Mouse (Mus musculus): ENCODE measurements at regions not wholly inside any gene's neighbourhood (a gene's known extent, or its start where the extent isn't known, plus 50 kb on each side); places are given as distances from the start of the nearest gene placed in this dataset.
A peak's percentile ranks its signal among the peaks of the same experiment; 100 is the strongest.

GRCm38 (mm10) chr8:53749263-53749662, 110.4 kb upstream of the Neil3 start:
- DNase-seq, result no peak

DNA sequence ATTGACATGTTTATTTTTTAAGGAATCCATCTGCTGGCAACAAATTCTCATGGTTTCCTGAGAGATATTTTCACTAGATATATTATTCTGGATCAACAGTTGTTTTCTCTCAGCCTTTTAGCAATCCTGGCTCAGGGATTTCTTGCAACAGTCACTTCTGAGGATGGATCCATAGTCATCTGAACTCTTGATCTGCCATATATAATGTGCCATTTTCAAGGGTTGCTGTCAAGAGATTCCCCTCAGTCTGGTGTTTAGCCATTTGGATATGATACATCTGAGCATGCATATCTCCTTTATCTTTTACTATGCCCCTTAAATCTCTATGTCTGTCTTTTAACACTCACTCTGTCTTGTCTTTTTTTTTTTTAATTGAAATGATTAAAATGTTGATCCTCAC, 130.3 kb upstream of the Neil3 start:
- no peak for DNase-seq

DNA sequence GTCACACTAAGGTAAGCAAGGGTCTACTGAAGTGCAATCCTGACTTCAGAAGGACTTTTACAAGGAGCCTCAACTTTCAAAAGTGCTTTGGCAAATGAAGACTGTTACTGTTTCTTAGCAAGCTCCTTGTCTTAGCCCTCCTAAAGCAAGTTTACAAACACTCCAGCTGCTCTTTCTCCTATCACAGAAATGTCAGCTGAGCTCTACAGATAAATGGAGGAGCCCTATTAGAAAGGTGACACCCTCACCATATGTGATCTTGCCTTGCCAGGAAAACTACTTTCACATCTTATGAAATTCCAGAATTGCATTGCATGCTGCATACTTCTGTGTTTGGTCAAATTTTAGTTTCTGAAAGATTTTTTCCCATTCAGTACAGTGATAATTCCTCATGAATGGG, 136.6 kb upstream of the Neil3 start:
- no peak for DNase-seq

GRCm38 (mm10) chr8:53780886-53781285, 142.0 kb upstream of the Neil3 start:
- DNase-seq, result no peak

DNA sequence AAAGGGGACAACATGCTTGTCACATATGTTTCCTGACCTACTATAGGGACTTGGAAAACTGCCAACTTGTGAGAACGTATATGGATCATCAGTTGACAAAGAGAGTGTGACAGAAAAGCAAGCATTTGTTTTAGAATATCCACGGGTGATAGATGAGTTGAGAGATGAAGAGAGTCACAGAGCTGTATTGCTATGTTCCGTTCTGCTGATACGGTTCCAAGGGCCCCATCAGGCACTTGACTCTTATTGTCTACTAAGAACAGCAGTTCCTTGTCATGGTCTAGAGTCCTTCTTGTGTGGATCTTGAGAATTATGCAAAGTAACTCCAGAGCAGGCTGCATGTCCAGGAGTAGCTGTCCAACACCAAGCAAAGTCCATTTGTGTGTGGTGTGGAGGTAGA, 143.0 kb upstream of the Neil3 start:
- no peak for DNase-seq

GRCm38 (mm10) chr8:53788202-53788601, 149.3 kb upstream of the Neil3 start:
- no peak for DNase-seq

DNA sequence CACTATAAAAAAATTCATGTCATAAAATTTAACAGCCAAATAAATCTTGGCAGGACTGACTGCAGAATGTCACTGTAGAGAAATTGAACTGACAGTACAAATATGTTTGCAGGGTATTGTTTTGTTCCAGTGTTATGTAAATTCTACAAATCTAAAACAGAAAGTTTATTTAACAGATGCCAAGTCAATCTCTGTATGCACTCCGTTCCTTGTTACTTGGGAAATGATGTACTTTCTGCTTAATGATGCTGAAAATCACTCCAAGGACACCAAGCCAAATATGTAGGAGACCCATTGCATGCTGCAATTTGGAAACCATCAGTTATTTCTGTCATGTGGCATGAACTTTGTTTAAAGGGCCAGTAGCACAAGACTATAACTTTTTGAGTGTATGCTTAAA, 182.3 kb upstream of the Neil3 start:
- peak in 1 of 2 experiments; percentile 4 for DNase-seq

GRCm38 (mm10) chr8:53827395-53827794, 188.5 kb upstream of the Neil3 start:
- DNase-seq, result no peak

DNA sequence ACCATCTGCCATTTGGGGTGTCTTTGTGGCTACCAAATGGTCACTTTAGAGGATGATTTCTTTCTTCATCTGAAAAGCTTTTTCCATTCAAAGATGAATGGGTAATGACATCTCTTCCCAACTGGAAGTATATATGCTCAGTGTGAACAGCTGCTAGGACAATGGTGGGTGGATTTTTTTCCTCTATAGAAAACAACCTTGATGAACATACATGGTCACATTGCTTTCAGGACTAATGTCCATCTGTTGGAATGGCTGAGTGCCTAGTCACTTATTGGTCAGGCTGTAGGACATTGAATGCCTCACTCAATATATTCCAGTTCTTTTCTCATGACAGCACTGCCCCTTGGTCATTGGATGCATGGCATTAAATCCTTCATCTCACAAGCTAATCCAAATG, 209.0 kb upstream of the Neil3 start:
- DNase-seq, result no peak

GRCm38 (mm10) chr8:53868567-53868966, 208.8 kb upstream of the Vegfc start:
- DNase-seq, result no peak

- no peak for DNase-seq
Measured at GRCm38 (mm10) chr8:53869997-53870596, 207.3 kb upstream of the Vegfc start.

GRCm38 (mm10) chr8:53872033-53872619, 205.3 kb upstream of the Vegfc start:
- DNase-seq, result no peak

- no peak for DNase-seq
Measured at GRCm38 (mm10) chr8:53878846-53879245, 198.6 kb upstream of the Vegfc start.

- DNase-seq, result no peak
Measured at GRCm38 (mm10) chr8:53881551-53881950, 195.9 kb upstream of the Vegfc start.

GRCm38 (mm10) chr8:53892205-53892710, 185.1 kb upstream of the Vegfc start:
- DNase-seq, result no peak

GRCm38 (mm10) chr8:53892770-53893169, 184.6 kb upstream of the Vegfc start:
- no peak for DNase-seq

- no peak for DNase-seq
Measured at GRCm38 (mm10) chr8:53922343-53922742, 155.1 kb upstream of the Vegfc start.

- DNase-seq, result no peak
Measured at GRCm38 (mm10) chr8:53930685-53931084, 146.7 kb upstream of the Vegfc start.

DNA sequence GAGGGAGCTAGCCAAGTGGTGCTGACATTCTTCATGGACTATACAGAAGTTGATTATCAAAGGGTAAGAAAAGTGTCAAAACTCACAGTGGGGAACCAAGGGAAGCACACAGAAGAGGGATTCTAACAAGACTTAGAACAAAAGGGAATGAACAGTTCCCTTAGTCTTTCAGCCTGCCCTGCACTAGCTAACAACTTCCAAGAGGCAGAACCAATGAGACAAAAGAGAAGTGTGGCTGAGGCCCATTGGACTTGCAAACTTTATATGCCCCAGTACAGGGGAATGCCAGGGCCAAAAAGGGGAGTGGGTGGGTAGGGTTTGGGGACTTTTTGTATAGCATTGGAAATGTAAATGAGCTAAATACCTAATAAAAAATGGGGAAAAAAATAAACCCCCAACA, 139.0 kb upstream of the Vegfc start:
- DNase-seq, result no peak

- DNase-seq, result no peak
Measured at GRCm38 (mm10) chr8:53939519-53939918, 137.9 kb upstream of the Vegfc start.

DNA sequence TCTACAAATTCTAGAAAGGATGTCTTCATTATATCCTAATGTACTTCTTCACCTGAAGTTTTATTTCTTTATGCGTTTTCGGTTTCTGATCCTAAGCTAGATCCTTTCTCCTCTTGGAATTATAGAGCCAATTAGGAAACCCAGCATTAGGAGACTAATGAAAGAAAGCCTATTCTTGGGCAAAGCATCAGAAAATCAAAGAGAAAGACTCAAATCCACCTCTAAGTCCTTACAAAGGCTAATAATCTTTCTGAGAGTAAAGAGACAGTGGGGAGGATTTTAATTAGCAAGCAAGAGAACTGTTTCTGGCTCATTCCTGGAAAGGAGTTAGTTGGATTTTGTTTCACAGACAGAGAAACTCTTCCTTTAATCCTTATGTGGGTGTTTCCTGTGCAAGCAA, 136.3 kb upstream of the Vegfc start:
- DNase-seq, result no peak

DNA sequence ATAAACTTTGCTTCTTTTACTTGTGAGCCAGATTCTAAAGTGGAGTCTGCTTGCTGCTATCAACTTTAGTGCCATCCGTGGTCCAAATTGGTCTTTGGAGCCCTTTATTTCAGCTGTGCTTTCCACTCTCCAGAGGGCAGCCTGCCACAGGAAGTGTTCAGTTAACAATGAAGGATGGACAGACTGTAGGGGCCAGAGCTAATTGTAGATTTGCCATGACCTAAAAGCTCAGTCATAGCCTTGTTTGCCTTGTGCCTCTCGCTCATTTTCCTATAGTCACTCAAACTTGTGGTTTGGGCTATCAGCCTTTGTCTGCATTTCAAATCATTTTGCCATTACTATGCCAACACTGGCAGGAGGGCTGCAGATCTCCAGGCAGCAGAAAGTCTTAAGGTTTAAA, 131.8 kb upstream of the Vegfc start:
- DNase-seq, result no peak

DNA sequence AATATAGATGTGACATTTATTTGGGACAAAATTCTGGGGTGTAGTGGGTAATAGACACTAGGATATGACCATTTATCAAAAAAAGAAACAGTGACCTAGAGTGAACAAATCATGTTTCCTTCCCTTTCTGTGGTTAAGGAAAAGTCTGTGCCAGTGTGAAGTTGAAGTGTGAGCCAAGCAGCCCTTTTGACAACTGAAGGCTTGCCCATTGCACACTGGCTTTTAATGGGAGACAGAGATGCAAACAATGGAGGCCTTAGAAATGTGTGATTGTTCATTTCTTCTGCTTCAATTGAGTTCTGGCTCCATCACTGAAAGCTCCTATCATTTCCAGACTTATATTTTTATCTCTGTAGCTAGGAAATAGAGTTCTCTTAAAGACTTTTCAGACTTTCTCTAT, 130.0 kb upstream of the Vegfc start:
- no peak for DNase-seq

DNA sequence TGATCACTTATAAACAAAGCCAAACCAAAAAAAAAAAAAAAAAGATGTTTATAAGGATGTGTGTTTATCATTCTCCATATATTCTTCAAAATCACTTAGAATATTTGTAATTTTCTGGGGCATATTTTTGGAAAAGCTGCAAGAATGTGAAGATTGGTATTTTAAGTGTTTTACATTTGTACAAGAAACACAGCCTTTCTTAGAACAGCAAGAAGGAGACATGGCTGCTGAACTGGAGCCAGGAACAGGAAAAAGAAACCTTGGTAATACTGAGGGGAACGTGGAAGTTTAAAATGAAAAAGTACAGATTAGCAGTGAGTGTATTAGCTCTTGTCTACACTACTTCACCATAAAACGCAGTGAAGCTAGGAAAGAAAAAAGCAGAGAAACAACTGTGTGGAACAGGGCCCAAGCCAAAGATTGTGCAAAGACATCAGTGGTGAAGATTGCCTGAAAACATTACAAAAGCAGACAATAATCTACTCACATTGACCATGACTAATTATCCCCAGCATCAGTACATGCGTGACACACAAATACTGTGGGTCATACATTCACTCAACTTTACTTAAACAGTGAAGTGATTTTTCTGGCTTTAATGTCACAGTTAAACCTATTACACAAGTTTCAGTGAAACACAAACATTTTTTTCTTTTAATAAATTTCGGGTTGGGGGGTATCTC, 122.8 kb upstream of the Vegfc start:
- no peak for DNase-seq
